Mouse (Mus musculus) T-helper 1 cell (primary cell): ENCODE data around the gene Crtc1.

Source experiments
- in situ Hi-C: fragments of 300-600 bp; cut with MboI, MseI; formaldehyde crosslinking; loops from one replicate; pipeline ENCODE4 v1.15.1; 2025; ENCODE audit warnings: high pct_unique_total_duplicates

The Crtc1 gene

GRCm38 (mm10) chr8:70439055-70439847 is at the start of gene Crtc1:
TSS of gene Crtc1 (minus strand) at chr8:70439579.
- in situ Hi-C loops, result no loop called here

GRCm38 (mm10) chr8:70488931-70489470 is 49.6 kb upstream of the Crtc1 start:
- in situ Hi-C loops, result no loop called here

GRCm38 (mm10) chr8:70487993-70488796 is 48.8 kb upstream of the Crtc1 start:
- in situ Hi-C loops, result no loop called here

DNA sequence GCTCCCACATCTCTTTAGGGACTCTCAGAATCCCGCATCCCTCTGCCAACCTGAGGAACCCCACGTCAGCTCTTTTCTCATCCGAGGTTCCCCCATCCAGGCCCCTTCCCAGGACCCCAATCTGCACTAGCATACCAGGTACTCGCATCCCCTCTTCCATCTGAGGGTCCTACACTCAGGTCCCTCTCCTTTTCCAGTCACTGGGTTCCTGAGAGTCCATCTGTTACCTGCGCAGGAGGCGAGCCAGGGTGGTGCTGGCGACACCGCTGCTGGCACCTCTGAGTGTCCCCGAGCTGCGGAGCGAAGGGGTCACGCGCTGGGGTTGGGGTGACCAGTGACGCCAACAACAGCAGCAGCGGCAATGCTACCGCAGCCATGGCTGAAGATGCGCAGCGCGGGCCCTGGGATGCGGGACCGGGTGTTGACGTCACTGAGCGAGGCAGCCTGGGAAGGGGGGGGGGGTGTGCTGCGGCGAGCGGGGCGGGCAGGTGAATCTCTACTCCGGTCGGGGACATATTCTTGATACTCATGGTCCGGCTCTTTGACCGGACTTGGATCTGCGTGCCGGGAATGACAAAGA is 47.7 kb upstream of the Crtc1 start, which contains the start of gene Tmem59l:
Gene Tmem59l, minus strand, starts transcription at position 418 of the 580 bp plus-strand sequence.
- in situ Hi-C loops, result no loop called here

- in situ Hi-C loops, result no loop called here
These were observed 46.9 kb upstream of the Crtc1 start for GRCm38 (mm10) chr8:70486191-70486681.

DNA sequence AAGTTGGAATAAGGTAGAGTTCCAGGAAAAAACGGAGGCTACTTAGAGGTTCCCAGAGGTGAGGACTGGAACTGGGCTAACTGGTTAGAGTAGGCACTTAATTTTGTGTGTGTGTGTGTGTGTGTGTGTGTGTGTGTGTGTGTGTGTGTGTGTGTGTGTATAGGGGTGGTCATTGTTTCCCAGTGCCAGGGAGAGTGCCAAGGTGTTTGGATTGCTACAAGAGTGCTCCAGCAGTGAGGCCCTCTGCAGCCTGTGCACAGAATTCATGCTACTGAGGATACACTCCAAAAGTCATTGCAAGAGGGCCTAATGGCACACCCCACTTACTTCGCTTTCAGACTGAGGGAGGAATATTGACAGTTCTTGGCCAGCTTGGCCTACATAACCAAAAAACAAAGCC is 43.6 kb upstream of the Crtc1 start:
- in situ Hi-C loops, result no loop called here

DNA sequence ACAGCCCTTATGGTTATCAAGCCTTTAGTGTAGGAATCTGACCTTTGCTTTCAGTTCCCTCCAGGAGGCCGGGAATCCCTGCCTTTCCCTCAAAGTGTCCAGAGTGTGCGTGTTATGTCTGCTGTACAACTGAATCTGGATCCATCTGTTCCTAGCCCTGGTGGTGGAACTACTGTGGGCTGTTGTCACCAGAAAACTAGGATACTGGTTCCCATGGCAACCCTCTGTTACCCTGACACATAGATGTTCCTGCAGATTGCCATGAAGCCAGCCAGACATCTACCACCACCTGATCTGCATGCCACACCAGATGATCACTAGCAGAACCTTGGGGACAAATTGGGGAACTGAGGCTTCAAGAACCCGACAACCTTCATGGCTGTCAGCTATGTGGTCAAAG is 42.5 kb upstream of the Crtc1 start:
- in situ Hi-C loops, result no loop called here

DNA sequence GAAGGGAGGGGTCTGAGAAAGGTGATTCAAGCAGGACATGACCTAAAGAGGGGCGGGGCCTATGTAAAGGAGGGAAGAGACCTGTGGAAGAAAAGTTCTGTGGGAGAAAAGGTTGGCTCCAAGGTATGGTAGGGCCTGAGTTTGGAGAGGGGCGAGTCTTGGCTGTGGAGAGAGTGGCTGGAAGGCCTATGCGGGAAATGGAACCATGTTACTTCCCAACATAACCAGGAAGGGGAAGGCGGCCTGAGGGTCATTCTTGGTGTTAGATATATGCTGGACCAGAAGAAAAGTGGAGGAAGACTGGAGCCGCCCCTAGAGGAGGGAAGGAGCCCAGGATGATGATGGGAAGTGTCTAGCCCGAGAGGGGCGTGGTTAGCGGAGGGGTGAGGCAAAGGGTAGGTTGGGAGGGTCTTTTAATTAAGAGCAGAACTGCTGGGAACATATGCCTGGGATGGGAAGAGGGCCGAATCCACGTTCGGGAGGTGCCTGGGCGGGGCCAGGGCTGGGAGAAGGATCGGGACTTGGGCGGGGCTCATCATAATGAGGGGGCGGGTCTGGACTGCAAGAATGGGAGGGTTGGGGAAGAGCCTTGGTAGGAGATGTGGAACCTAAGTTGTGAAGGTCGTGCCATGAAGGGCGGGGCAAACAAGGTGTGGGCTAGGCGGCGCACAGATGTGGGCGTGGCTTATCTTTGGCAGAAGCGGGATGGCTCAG is 38.0 kb upstream of the Crtc1 start:
- in situ Hi-C loops, result no loop called here

DNA sequence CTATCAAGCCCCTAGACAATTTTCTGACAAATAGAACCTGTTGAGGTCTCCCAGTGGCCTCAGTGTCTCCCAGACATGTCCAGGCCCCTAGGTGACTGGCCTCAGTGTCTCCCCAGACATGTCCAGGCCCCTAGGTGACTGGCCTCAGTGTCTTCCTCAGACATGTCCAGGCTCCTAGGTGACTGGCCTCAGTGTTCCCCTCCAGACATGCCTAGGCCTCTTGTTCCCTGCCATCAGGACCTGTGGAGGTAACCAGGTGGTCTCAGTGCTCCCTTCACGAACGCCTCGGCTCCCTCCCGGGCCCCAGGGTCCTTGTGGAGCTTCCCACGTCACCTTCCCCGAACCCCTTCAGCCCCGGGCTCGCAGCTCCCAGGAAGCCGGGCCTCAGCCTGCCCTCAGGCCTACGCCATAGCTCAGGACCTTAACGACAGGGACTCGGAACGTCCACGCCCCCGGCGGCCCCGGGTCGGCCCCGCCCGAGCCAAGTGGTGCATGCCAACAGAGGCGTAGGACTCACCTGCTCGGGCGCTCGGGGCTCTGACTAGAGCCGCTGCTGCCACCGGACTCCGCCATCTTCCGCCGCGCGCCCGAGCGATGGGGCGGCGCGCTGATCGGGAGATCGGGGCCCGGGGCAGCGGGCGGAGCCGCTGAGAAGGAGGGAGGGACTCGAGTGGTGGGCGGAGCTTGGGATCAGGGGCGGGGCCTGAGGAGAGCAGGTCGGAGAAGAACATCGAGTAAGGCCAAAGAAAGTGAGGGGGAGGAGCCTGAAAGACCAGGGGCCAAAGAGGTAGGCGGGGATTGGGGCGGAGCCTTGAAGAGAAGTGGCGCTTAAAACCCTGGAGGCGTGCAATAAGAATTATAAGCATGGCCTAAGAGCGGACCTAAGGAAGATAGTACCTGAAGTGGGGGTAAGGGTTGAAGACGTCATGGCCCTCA is 37.2 kb upstream of the Crtc1 start, which contains the start of gene Klhl26:
Gene Klhl26, minus strand, starts transcription at position 636 of the 936 bp plus-strand sequence.
- in situ Hi-C loops, result no loop called here

DNA sequence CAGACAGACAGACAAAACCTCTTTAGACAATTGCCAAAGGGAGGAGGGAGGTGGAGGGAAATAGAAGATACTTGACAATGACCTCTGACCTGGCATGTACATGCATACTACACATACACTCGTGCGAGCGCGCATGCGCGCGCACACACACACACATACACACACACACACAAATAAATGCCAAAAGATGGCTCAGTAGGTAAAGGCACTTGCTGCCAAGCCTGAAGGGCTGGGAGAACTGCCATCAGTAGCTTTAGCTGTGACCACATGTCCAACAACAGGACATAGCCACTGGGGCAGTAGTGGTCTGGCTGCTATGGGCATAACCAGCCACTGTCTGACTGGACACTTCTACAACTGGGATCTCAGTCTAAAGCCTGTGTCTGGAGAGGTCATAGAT is 32.5 kb upstream of the Crtc1 start:
- in situ Hi-C loops, result no loop called here

- in situ Hi-C loops, result no loop called here
These were observed 30.6 kb upstream of the Crtc1 start for GRCm38 (mm10) chr8:70469938-70470337.

- in situ Hi-C loops, result no loop called here
These were observed 30.0 kb upstream of the Crtc1 start for GRCm38 (mm10) chr8:70469295-70469916.

GRCm38 (mm10) chr8:70468733-70469132 is 29.4 kb upstream of the Crtc1 start:
- in situ Hi-C loops, result no loop called here

DNA sequence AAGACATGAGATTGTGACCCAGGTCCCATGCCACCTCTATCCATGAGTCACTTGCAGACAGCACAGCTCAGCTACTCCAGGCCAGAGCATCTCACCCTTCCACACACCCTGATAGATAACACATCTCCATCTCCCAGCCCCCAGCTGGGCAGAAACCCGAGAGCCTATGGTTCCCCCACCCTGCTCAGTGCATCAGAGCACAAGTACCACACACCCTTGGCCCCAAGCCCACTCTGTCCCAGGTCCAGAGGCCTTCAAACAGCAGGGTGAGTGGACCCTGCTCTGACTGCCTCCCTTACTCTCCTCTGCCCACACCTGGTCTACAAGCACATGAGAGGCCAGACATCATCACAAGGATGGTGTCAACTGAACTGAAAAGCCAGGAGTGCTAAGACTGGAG is 28.5 kb upstream of the Crtc1 start:
- in situ Hi-C loops, result no loop called here

GRCm38 (mm10) chr8:70467229-70467725 is 27.9 kb upstream of the Crtc1 start:
- in situ Hi-C loops, result no loop called here

DNA sequence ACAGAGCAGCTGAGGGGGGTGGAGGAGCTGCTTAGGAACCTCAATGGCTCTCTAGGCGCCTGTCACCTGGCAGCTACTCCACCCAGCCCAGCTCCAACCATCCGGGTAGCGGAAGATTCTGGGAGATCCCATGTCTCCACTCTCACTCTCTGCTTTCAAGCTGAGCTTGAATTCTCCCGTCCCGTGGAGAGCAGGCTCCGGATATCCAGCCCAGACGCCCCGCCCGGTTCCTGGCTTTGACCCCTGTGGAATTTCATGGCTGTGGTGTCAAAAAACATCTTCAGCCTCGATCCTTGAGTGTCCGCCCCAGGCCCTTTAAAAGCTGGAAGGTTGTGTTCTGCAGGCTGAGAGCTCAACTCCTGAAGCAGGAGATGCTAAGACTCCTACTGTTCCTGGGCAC is 27.4 kb upstream of the Crtc1 start:
- in situ Hi-C loops, result no loop called here

GRCm38 (mm10) chr8:70466305-70466704 is 26.9 kb upstream of the Crtc1 start:
- in situ Hi-C loops, result no loop called here

DNA sequence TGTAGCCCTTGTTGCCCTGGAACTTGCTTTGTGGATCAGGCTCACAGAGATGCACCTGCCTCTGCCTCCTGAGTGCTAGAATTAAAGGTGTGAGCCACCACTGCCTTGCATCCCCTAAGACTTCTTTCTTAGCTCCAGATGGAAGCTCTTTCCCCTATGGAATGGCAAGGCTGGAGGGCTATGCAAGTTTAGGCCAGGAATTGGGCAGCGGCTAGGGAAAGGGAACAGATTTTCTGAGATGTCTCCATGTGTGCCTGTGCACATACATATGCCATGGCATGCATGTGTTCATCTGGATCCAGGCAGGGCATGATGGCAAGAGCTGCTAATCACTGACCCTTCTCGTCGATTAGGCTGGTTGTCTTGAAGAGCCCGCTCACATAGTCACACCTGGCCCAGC is 26.3 kb upstream of the Crtc1 start:
- in situ Hi-C loops, result no loop called here

DNA sequence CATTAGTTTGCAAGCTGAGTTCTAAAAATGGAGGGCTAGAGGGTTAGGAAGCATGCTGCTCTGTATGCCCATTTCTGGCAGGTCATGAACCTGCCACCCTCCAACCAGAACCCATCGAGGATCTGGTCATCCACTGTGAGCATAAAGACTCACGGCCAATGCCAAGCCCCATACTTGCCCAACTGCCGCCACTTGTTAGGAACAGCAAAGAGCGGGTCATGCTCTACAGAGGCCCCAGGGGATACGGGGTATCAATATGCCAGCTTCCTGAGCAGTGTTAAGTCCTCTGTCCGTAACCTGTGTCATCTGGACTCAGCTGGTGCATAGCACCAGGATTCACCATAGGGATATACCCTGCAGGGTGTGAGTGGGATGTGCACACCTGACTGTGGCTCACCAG is 24.8 kb upstream of the Crtc1 start:
- in situ Hi-C loops, result no loop called here

GRCm38 (mm10) chr8:70463306-70463705 is 23.9 kb upstream of the Crtc1 start:
- in situ Hi-C loops, result no loop called here
